Mouse (Mus musculus): Measurements from ENCODE around the gene Psapl1. TPM values are rescaled to one million over a fixed set of nuclear protein-coding genes. Genes with fewer than 3 reads are reported as not detected.
"Not testable (repeated sequence)": the region's sequence is repeated elsewhere in the genome, so short reads cannot be mapped to it uniquely, and the experiment has no call there.

Gene Psapl1
- total RNA-seq, 2 experiments from 2014 or later: not detected

- peak; percentile 36 for TF ChIP-seq CTCF (IDR thresholded peaks at IDR 0.05)
- DNase-seq (ENCODE audit: extremely low spot score in 1 of 2, low spot score in 2 of 2): peak; percentile 84 to 92
- H3K4me3 ChIP-seq: no peak overlapping the region
- H3K27ac ChIP-seq: no peak overlapping the region
- intact Hi-C loops (cut with DNase I): loop anchor here (1.0 to 5.0 kb wide), 4 partner anchors 71 to 226 kb away; no protein-coding TSS in a partner anchor
Measured at GRCm38 (mm10) chr5:36213310-36213709, 9.5 kb downstream of the Psapl1 start.

GRCm38 (mm10) chr5:36220105-36220504 lies 16.3 kb downstream of the Psapl1 start:
- no peak for DNase-seq (ENCODE audit: extremely low spot score in 1 of 2, low spot score in 2 of 2)
- no peak for TF ChIP-seq CTCF (IDR thresholded peaks at IDR 0.05)
- Histone ChIP-seq H3K4me3 (no peak overlapping the region), H3K27ac (no peak overlapping the region)
- intact Hi-C loops (cut with DNase I): no loop called here

- no peak for DNase-seq (ENCODE audit: extremely low spot score in 1 of 2, low spot score in 2 of 2)
- Histone ChIP-seq H3K4me3 (no peak overlapping the region), H3K27ac (no peak overlapping the region)
- TF ChIP-seq CTCF (IDR thresholded peaks at IDR 0.05): no peak
- intact Hi-C loops (cut with DNase I): no loop called here
Measured at GRCm38 (mm10) chr5:36220626-36221025, 16.8 kb downstream of the Psapl1 start.

- H3K27ac ChIP-seq: no peak overlapping the region
- peak; percentile 76 for TF ChIP-seq CTCF (IDR thresholded peaks at IDR 0.05)
- DNase-seq (ENCODE audit: extremely low spot score in 1 of 2, low spot score in 2 of 2): peak; percentile 60 to 65
- intact Hi-C loops (cut with DNase I): no loop called here
- no peak overlapping the region for H3K4me3 ChIP-seq
Measured at GRCm38 (mm10) chr5:36223787-36224186, 20.0 kb downstream of the Psapl1 start.

GRCm38 (mm10) chr5:36225855-36226254 lies 22.0 kb downstream of the Psapl1 start:
- no peak for DNase-seq (ENCODE audit: extremely low spot score in 1 of 2, low spot score in 2 of 2)
- peak overlapping the region; percentile 69 for H3K27ac ChIP-seq
- no peak overlapping the region for H3K4me3 ChIP-seq
- no peak for TF ChIP-seq CTCF (IDR thresholded peaks at IDR 0.05)
- intact Hi-C loops (cut with DNase I): loop anchor here (1.0 kb wide), 1 partner anchor 170 kb away; no protein-coding TSS in a partner anchor

- intact Hi-C loops (cut with DNase I): loop anchor here (1.0 kb wide), 1 partner anchor 170 kb away; no protein-coding TSS in a partner anchor
- DNase-seq (ENCODE audit: extremely low spot score in 1 of 2, low spot score in 2 of 2): peak; percentile 58 to 65
- Histone ChIP-seq H3K27ac (peak overlapping the region; percentile 69), H3K4me3 (no peak overlapping the region)
- TF ChIP-seq CTCF (IDR thresholded peaks at IDR 0.05): no peak
Measured at GRCm38 (mm10) chr5:36226296-36226695, 22.5 kb downstream of the Psapl1 start.

- no peak overlapping the region for H3K27ac ChIP-seq
- no peak for TF ChIP-seq CTCF (IDR thresholded peaks at IDR 0.05)
- H3K4me3 ChIP-seq: no peak overlapping the region
- DNase-seq (ENCODE audit: extremely low spot score in 1 of 2, low spot score in 2 of 2): no peak
- intact Hi-C loops (cut with DNase I): no loop called here
Measured at GRCm38 (mm10) chr5:36228405-36229370, 24.9 kb downstream of the Psapl1 start.

- no peak overlapping the region for H3K27ac ChIP-seq
- no peak for DNase-seq (ENCODE audit: extremely low spot score in 1 of 2, low spot score in 2 of 2)
- no peak for TF ChIP-seq CTCF (IDR thresholded peaks at IDR 0.05)
- intact Hi-C loops (cut with DNase I): no loop called here
- H3K4me3 ChIP-seq: no peak overlapping the region
Measured at GRCm38 (mm10) chr5:36230301-36230780, 26.5 kb downstream of the Psapl1 start.

GRCm38 (mm10) chr5:36237526-36237925 lies 33.7 kb downstream of the Psapl1 start:
- DNase-seq (ENCODE audit: extremely low spot score in 1 of 2, low spot score in 2 of 2); H3K4me3 ChIP-seq; H3K27ac ChIP-seq; intact Hi-C loops (cut with DNase I): not testable (repeated sequence)

GRCm38 (mm10) chr5:36248022-36248421 lies 44.2 kb downstream of the Psapl1 start:
- no peak for DNase-seq (ENCODE audit: extremely low spot score in 1 of 2, low spot score in 2 of 2)
- Histone ChIP-seq H3K27ac (no peak overlapping the region), H3K4me3 (no peak overlapping the region)
- TF ChIP-seq CTCF (IDR thresholded peaks at IDR 0.05): no peak
- intact Hi-C loops (cut with DNase I): no loop called here

- H3K4me3 ChIP-seq: no peak overlapping the region
- TF ChIP-seq CTCF (IDR thresholded peaks at IDR 0.05): no peak
- DNase-seq (ENCODE audit: extremely low spot score in 1 of 2, low spot score in 2 of 2): no peak
Measured at GRCm38 (mm10) chr5:36252746-36253504, 49.1 kb downstream of the Psapl1 start.

More at GRCm38 (mm10) chr5:36252746-36253504, 49.1 kb downstream of the Psapl1 start:
- no peak overlapping the region for H3K27ac ChIP-seq
- intact Hi-C loops (cut with DNase I): no loop called here

All from left cerebral cortex, adult 2 months (tissue).